Mouse (Mus musculus) forebrain, embryonic 14.5 days (tissue): Measurements from ENCODE around the gene Fanca. TPM values are rescaled to one million over a fixed set of nuclear protein-coding genes. Genes with fewer than 3 reads are reported as not detected.

Experiments used
- ATAC-seq: fragments of 200-750 bp; cut with Nextera tagmentation; 2 replicates; pipeline ENCODE4 v1.8.0; 2017; ENCODE audit warnings: mild to moderate bottlenecking, moderate library complexity
- DNase-seq: peaks from one replicate; pipeline ENCODE4 v3.0.0-alpha.2; 2015; ENCODE audit warnings: low spot score
- H3K27ac ChIP-seq: fragments of 300-500 bp; sonication (generic); 2 replicates; pipeline ENCODE4 v1.5.1; 2014; ENCODE audit warnings: low read depth, mild to moderate bottlenecking, control low read depth, low read length, moderate library complexity
- H3K27me3 ChIP-seq: fragments of 300-500 bp; sonication (generic); replicated peaks from 2 replicates; pipeline ENCODE4 v1.6.1; 2014; ENCODE audit warnings: low read length, control low read depth, mixed read lengths; ENCODE audit not compliant: control insufficient read depth, insufficient read depth
- H3K36me3 ChIP-seq: fragments of 300-500 bp; sonication (generic); 2 replicates; pipeline ENCODE4 v1.6.1; 2014; ENCODE audit warnings: low read length, control low read depth; ENCODE audit not compliant: control insufficient read depth, insufficient read depth
- H3K4me1 ChIP-seq: fragments of 300-500 bp; sonication (generic); 2 replicates; pipeline ENCODE4 v1.6.1; 2014; ENCODE audit warnings: antibody characterized with exemption, low read length, control low read depth; ENCODE audit not compliant: control insufficient read depth, insufficient read depth
- H3K4me2 ChIP-seq: fragments of 300-500 bp; sonication (generic); 2 replicates; pipeline ENCODE4 v1.6.1; 2014; ENCODE audit warnings: mild to moderate bottlenecking, control low read depth, low read length
- H3K4me3 ChIP-seq: fragments of 300-500 bp; sonication (generic); 2 replicates; pipeline ENCODE4 v1.5.1; 2014; ENCODE audit warnings: low read depth, low read length, control low read depth
- H3K9ac ChIP-seq: fragments of 300-500 bp; sonication (generic); 2 replicates; pipeline ENCODE4 v1.6.1; 2014; ENCODE audit warnings: mild to moderate bottlenecking, low read length, control low read depth, moderate library complexity
- H3K9me3 ChIP-seq: fragments of 300-500 bp; sonication (generic); replicated peaks from 2 replicates; pipeline ENCODE4 v1.6.1; 2016; ENCODE audit warnings: low read length, control low read depth, mixed read lengths; ENCODE audit not compliant: control insufficient read depth
- WGBS: fragments of 180-500 bp; shearing (Covaris S2); extraction: QIAGEN DNeasy Blood & Tissue Kit; methylation state at CpG from one replicate; pipeline ENCODE4 v1.1.7; 2014; 5-methylcytosine and 5-hydroxymethylcytosine counted together
- polyA plus RNA-seq: library from polyadenylated mRNA; unstranded; fragments of >200 nt; fragmentation: Nextera tagmentation; extraction: Ambion mirVana; gene quantifications from 2 replicates; pipeline ENCODE4 v1.2.1, GENCODE M21; 2014

Fanca gene
- polyA plus RNA-seq, 1 experiment from 2014 or later, result 13.7 TPM

- Histone ChIP-seq H3K4me1 (peaks cover 7% of the 10 kb centered on the region; the same call in 1 of the 2 replicates), H3K27ac (no peak overlapping the region), H3K27me3 (no peaks in the 10 kb centered on the region), H3K36me3 (no peaks in the 10 kb centered on the region), H3K9ac (no peak overlapping the region), H3K9me3 (no peaks in the 10 kb centered on the region), H3K4me3 (no peak overlapping the region), H3K4me2 (no peak overlapping the region)
- 36% methylated on average over 7 of the region's 7 CpGs for WGBS
- peak; percentile 76 for DNase-seq
- ATAC-seq, result peak; percentile 5; the same call in 1 of the 2 replicates
Measured at GRCm38 (mm10) chr8:123319522-123320164, 1.3 kb upstream of the Fanca start.

DNA sequence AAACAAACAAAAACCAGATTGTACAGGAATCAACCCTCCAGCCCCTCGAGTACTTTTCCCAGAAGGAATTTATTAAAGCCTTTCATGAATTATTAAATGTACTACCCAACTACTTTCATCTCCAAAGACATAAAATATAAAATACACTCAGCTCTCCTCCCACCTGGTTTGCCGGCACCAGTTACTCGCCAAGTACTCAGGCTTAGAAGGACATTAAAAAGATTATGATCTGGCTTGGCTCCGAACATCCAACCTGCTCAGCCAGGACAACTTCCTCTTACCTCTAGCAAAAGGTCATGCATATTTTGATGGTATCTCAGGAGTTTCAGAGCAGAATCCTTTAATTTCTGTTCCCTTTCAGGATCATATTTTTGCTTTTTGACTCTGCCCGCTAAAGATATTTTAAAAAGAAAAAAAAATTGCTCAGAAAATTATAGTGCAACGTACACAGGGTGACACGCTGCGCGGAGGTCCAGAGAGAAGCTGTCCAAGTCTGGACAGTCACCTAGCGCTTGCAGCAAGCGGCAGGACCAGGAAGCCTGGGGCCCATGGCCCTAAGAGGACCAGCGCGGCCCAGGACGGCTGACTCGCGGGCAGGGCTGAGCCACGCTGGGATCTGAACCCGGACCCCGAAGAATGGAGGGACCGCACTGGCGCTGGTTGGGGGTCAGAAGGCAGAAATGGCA, 452 bp downstream of the Fanca start:
- H3K36me3 ChIP-seq, result no peaks in the 10 kb centered on the region
- ATAC-seq (peak; percentile 81), DNase-seq (no peak)
- H3K9me3 ChIP-seq, result no peaks in the 10 kb centered on the region
- H3K27ac ChIP-seq, result no peak overlapping the region
- H3K4me1 ChIP-seq, result peaks cover 7% of the 10 kb centered on the region; the same call in 1 of the 2 replicates
- WGBS, result 7% methylated on average over 21 of the region's 21 CpGs
- no peaks in the 10 kb centered on the region for H3K27me3 ChIP-seq
- peak overlapping the region; percentile 77 for H3K4me2 ChIP-seq
- H3K9ac ChIP-seq, result peak overlapping the region; percentile 73
- peak overlapping the region; percentile 50 for H3K4me3 ChIP-seq

DNA sequence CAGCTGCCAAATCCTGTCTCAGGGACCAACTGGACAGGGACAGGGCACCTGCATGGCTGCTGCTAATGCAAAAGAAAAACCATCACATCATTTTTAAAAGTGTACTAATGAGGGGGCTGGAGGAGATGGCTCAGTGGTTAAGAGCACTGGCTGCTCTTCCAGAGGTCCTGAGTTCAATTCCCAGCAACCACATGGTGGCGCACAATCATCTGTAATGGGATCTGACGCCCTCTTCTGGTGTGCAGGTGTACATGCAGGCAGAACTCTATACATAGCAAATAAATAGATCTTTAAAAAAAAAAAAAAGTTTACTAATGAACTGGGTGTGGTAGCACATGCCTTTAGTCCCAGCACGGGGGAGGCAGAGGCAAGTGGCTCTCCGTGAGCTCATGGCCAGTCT, 9.6 kb downstream of the Fanca start:
- Histone ChIP-seq H3K9ac (no peak overlapping the region), H3K4me3 (no peak overlapping the region), H3K27ac (no peak overlapping the region), H3K9me3 (no peaks in the 10 kb centered on the region), H3K36me3 (peaks cover 16% of the 10 kb centered on the region; the same call in 1 of the 2 replicates), H3K27me3 (no peaks in the 10 kb centered on the region), H3K4me2 (no peak overlapping the region), H3K4me1 (no peaks in the 10 kb centered on the region)
- DNase-seq (no peak), ATAC-seq (no peak)
- WGBS, result 71% methylated on average over 4 of the region's 4 CpGs

- peaks cover 7% of the 10 kb centered on the region; the same call in 1 of the 2 replicates for H3K36me3 ChIP-seq
- no peak for ATAC-seq
Measured at GRCm38 (mm10) chr8:123298301-123298700, 20.1 kb downstream of the Fanca start.

GRCm38 (mm10) chr8:123292785-123293184, 25.6 kb downstream of the Fanca start:
- 92% methylated on average over 2 of the region's 2 CpGs for WGBS
- DNase-seq, result no peak

More at GRCm38 (mm10) chr8:123298301-123298700, 20.1 kb downstream of the Fanca start:
- 94% methylated on average over 11 of the region's 11 CpGs for WGBS
- Histone ChIP-seq H3K9me3 (no peaks in the 10 kb centered on the region), H3K27ac (no peak overlapping the region), H3K4me3 (no peak overlapping the region), H3K27me3 (no peaks in the 10 kb centered on the region), H3K4me1 (no peaks in the 10 kb centered on the region), H3K9ac (no peak overlapping the region), H3K4me2 (no peak overlapping the region)
- no peak for DNase-seq

GRCm38 (mm10) chr8:123292281-123292680, 26.1 kb downstream of the Fanca start:
- Histone ChIP-seq H3K36me3 (peaks cover 16% of the 10 kb centered on the region), H3K4me3 (no peak overlapping the region), H3K27me3 (no peaks in the 10 kb centered on the region), H3K9ac (no peak overlapping the region), H3K4me1 (no peaks in the 10 kb centered on the region), H3K9me3 (no peaks in the 10 kb centered on the region), H3K4me2 (no peak overlapping the region), H3K27ac (no peak overlapping the region)
- 88% methylated on average over 3 of the region's 3 CpGs for WGBS
- no peak for ATAC-seq
- no peak for DNase-seq

More at GRCm38 (mm10) chr8:123292785-123293184, 25.6 kb downstream of the Fanca start:
- Histone ChIP-seq H3K4me3 (no peak overlapping the region), H3K4me1 (no peaks in the 10 kb centered on the region), H3K9me3 (no peaks in the 10 kb centered on the region), H3K27me3 (no peaks in the 10 kb centered on the region), H3K36me3 (peaks cover 15% of the 10 kb centered on the region), H3K4me2 (no peak overlapping the region), H3K27ac (no peak overlapping the region), H3K9ac (no peak overlapping the region)
- ATAC-seq, result no peak

DNA sequence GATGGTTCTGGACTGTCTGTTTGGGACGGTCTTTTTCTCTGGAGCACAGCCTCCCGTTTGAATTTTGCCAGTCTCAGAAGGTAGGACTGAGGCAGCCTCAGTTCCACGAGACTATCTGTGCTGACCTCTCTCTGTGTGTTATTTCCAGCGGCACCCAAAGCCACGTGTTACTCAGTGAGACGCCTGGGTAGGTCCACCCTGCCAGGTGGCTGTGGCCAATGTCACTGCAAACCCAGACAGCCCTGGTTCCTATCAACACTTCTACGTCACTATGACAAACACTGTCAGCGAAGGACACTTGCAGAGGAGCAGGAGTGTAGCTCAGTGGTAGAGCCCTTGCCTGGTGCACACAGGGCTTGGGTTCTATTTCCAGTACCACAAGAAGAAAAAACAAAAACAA, 26.7 kb downstream of the Fanca start:
- Histone ChIP-seq H3K4me3 (no peak overlapping the region), H3K9me3 (no peaks in the 10 kb centered on the region), H3K36me3 (peaks cover 16% of the 10 kb centered on the region), H3K4me1 (no peaks in the 10 kb centered on the region), H3K27me3 (no peaks in the 10 kb centered on the region), H3K4me2 (no peak overlapping the region), H3K27ac (no peak overlapping the region), H3K9ac (no peak overlapping the region)
- ATAC-seq (no peak), DNase-seq (no peak)
- 93% methylated on average over 8 of the region's 8 CpGs for WGBS

DNA sequence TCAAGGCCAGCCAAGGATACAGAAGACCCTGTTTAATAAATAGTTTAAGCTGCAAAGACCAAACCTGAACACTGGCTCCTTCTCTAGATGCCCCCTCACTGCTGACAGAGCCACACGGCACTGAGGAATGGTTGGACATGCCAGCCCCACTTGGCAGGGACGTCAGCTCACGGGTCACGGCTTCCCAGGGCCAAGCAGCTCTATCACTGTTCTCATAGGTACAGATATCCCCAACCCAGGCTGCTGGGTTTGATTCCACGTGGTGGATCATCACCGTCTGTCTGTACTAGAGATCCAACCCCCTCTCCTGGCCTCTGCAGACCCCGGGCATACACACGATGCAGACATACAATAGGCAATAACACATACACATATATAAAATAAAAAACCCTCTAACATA, 27.7 kb downstream of the Fanca start:
- H3K27ac ChIP-seq, result no peak overlapping the region
- H3K4me1 ChIP-seq, result no peaks in the 10 kb centered on the region
- no peak overlapping the region for H3K4me3 ChIP-seq
- 92% methylated on average over 8 of the region's 8 CpGs for WGBS
- H3K9me3 ChIP-seq, result no peaks in the 10 kb centered on the region
- ATAC-seq (no peak), DNase-seq (no peak)
- no peak overlapping the region for H3K4me2 ChIP-seq
- H3K27me3 ChIP-seq, result no peaks in the 10 kb centered on the region
- H3K9ac ChIP-seq, result no peak overlapping the region
- H3K36me3 ChIP-seq, result peaks cover 16% of the 10 kb centered on the region

DNA sequence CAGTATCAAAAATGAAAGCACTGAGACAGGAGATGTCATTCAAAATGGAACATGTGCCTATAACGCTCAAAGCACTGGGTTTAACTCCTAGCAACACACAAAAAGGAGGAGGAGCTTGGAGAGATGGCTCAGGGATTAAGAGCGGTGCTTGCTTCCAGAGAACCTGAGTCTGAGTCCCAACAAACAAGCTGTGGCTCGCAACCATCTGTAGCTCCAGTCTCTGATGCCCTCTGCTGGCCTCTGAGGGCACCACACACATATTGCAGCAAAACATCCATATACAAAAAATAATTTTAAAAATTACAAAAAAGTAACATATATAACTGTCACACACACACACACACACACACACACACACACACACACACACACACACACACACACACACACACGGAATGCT, 28.2 kb downstream of the Fanca start:
- ATAC-seq (no peak), DNase-seq (peak; percentile 2)
- H3K27me3 ChIP-seq, result no peaks in the 10 kb centered on the region
- no peak overlapping the region for H3K9ac ChIP-seq
- no peak overlapping the region for H3K4me3 ChIP-seq
- no peak overlapping the region for H3K4me2 ChIP-seq
- no peak overlapping the region for H3K27ac ChIP-seq
- peaks cover 16% of the 10 kb centered on the region for H3K36me3 ChIP-seq
- no peaks in the 10 kb centered on the region for H3K4me1 ChIP-seq
- WGBS, result 83% methylated on average over 4 of the region's 4 CpGs
- H3K9me3 ChIP-seq, result no peaks in the 10 kb centered on the region
